Mouse (Mus musculus) heart, adult 2 months (tissue): ENCODE measurements around the gene Ildr1. TPM values are rescaled to one million over a fixed set of nuclear protein-coding genes. Genes with fewer than 3 reads are reported as not detected.

Experiments used
- DNase-seq, 2 experiments: peaks; one replicate each; pipeline ENCODE4 v3.0.0; 2021
- H3K27ac ChIP-seq: fragments of 200-600 bp; 2 replicates; pipeline ENCODE4 v1.8.1; 2022
- H3K27me3 ChIP-seq: fragments of 200-500 bp; 2 replicates; pipeline ENCODE4 v1.6.1; 2012; ENCODE audit warnings: mild to moderate bottlenecking, low read length, inconsistent platforms, mixed read lengths; ENCODE audit not compliant: control insufficient read depth, insufficient read depth
- H3K36me3 ChIP-seq: fragments of 200-500 bp; 2 replicates; pipeline ENCODE4 v1.6.1; 2012; ENCODE audit warnings: low read length, inconsistent platforms; ENCODE audit not compliant: control insufficient read depth, insufficient read depth
- H3K4me1 ChIP-seq: fragments of 200-500 bp; 2 replicates; pipeline ENCODE4 v1.6.1; 2011; ENCODE audit warnings: low read length; ENCODE audit not compliant: control insufficient read depth, insufficient read depth
- H3K4me3 ChIP-seq: fragments of 200-600 bp; 2 replicates; pipeline ENCODE4 v1.8.1; 2022
- H3K79me2 ChIP-seq: fragments of 200-500 bp; replicated peaks from 2 replicates; pipeline ENCODE4 v1.6.1; 2012; ENCODE audit warnings: mild to moderate bottlenecking, inconsistent platforms, low read length, moderate library complexity, mixed read lengths; ENCODE audit not compliant: control insufficient read depth, insufficient read depth
- H3K9ac ChIP-seq: fragments of 200-500 bp; 2 replicates; pipeline ENCODE4 v1.6.1; 2012; ENCODE audit warnings: low read depth, mild to moderate bottlenecking, control low read depth, inconsistent platforms, low read length, mixed read lengths
- CTCF ChIP-seq: fragments of 200-600 bp; IDR thresholded peaks from 2 replicates; pipeline ENCODE4 v1.8.1; 2022; ENCODE audit warnings: antibody characterized with exemption, mild to moderate bottlenecking, moderate library complexity
- EP300 ChIP-seq: fragments of 200-500 bp; IDR thresholded peaks from 2 replicates; pipeline ENCODE4 v1.6.1; 2011; ENCODE audit warnings: low read depth, low read length, control low read depth; ENCODE audit not compliant: insufficient read depth
- POLR2A ChIP-seq: fragments of 200-500 bp; IDR thresholded peaks from 2 replicates; pipeline ENCODE4 v1.6.1; 2011; ENCODE audit warnings: mild to moderate bottlenecking, low read depth, low read length, control low read depth; ENCODE audit not compliant: insufficient read depth
- WGBS: fragments of 180-500 bp; shearing (Covaris S2); methylation state at CpG from one replicate; pipeline ENCODE4 v1.1.7; 2018; 5-methylcytosine and 5-hydroxymethylcytosine counted together
- intact Hi-C: fragments of 180-260 bp; cut with DNase I; formaldehyde crosslinking; loops from one replicate; pipeline ENCODE4 v1.15.1; 2025
- polyA plus RNA-seq: library from polyadenylated mRNA; depleted of rRNA; stranded (reverse); fragments of >200 nt; gene quantifications from 2 replicates; pipeline ENCODE4 v1.2.3, GENCODE M21; 2012
- total RNA-seq, 2 experiments: library from RNA; stranded (reverse); gene quantifications; 2 replicates each; pipeline ENCODE4 v1.2.3; 2021

Gene Ildr1
- total and polyA plus RNA-seq, 3 experiments = 0.86 TPM; not detected in 2

GRCm38 (mm10) chr16:36673196-36673595, 20.6 kb upstream of the Ildr1 start:
- H3K27ac ChIP-seq = no peak overlapping the region
- H3K4me3 ChIP-seq = no peak overlapping the region
- 70% methylated on average over 4 of the region's 4 CpGs for WGBS
- no peak for DNase-seq
- no peaks in the 10 kb centered on the region for H3K79me2 ChIP-seq
- no peaks in the 10 kb centered on the region for H3K27me3 ChIP-seq
- no peaks in the 10 kb centered on the region for H3K36me3 ChIP-seq
- TF ChIP-seq POLR2A (no peak), CTCF (no peak), EP300 (no peak)
- H3K4me1 ChIP-seq = no peaks in the 10 kb centered on the region
- intact Hi-C loops = no loop called here
- H3K9ac ChIP-seq = no peak overlapping the region

GRCm38 (mm10) chr16:36674457-36675204, 19.1 kb upstream of the Ildr1 start:
- 61% methylated on average over 7 of the region's 7 CpGs for WGBS

GRCm38 (mm10) chr16:36675304-36675703, 18.5 kb upstream of the Ildr1 start:
- H3K9ac ChIP-seq = no peak overlapping the region
- no peaks in the 10 kb centered on the region for H3K4me1 ChIP-seq
- DNase-seq = no peak
- intact Hi-C loops = no loop called here
- no peak overlapping the region for H3K4me3 ChIP-seq
- TF ChIP-seq CTCF = no peak
- no peak for TF ChIP-seq POLR2A
- no peak for TF ChIP-seq EP300
- WGBS = 24% methylated on average over 2 of the region's 2 CpGs
- H3K27me3 ChIP-seq = no peaks in the 10 kb centered on the region
- no peaks in the 10 kb centered on the region for H3K36me3 ChIP-seq
- H3K27ac ChIP-seq = no peak overlapping the region
- no peaks in the 10 kb centered on the region for H3K79me2 ChIP-seq

More at GRCm38 (mm10) chr16:36674457-36675204, 19.1 kb upstream of the Ildr1 start:
- Histone ChIP-seq H3K4me3 (no peak overlapping the region), H3K4me1 (no peaks in the 10 kb centered on the region), H3K27ac (no peak overlapping the region), H3K27me3 (no peaks in the 10 kb centered on the region), H3K9ac (no peak overlapping the region), H3K36me3 (no peaks in the 10 kb centered on the region), H3K79me2 (no peaks in the 10 kb centered on the region)
- no peak for DNase-seq
- intact Hi-C loops = no loop called here
- no peak for TF ChIP-seq EP300
- no peak for TF ChIP-seq POLR2A
- no peak for TF ChIP-seq CTCF

- Histone ChIP-seq H3K27me3 (no peaks in the 10 kb centered on the region), H3K9ac (no peak overlapping the region), H3K79me2 (no peaks in the 10 kb centered on the region), H3K36me3 (no peaks in the 10 kb centered on the region), H3K4me3 (no peak overlapping the region), H3K27ac (no peak overlapping the region), H3K4me1 (no peaks in the 10 kb centered on the region)
- 86% methylated on average over 2 of the region's 2 CpGs for WGBS
- no peak for TF ChIP-seq POLR2A
- TF ChIP-seq CTCF = no peak
- TF ChIP-seq EP300 = no peak
- intact Hi-C loops = no loop called here
- DNase-seq = no peak
Observed at GRCm38 (mm10) chr16:36675902-36676301, 17.9 kb upstream of the Ildr1 start.

DNA sequence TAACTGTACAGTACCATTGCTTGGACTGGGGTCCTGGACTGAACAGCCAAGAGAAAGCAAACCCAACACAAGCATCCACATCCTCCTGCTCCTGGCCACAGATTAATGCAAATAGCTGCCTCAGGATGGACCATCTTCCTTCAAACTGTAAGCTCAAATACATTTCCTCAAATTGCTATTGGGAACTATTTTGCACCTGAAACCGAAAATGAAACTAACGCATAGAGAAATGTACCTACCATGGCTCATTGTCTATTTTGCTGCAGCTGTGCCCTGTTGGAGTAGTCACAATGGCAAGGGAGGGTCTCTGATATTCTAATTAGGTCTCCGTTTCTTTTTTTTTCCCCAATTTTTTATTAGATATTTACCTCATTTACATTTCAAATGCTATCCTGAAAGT, 11.9 kb upstream of the Ildr1 start:
- no peaks in the 10 kb centered on the region for H3K36me3 ChIP-seq
- no peak overlapping the region for H3K4me3 ChIP-seq
- no peak overlapping the region for H3K27ac ChIP-seq
- TF ChIP-seq POLR2A (no peak), CTCF (no peak), EP300 (no peak)
- H3K79me2 ChIP-seq = no peaks in the 10 kb centered on the region
- no peaks in the 10 kb centered on the region for H3K4me1 ChIP-seq
- H3K9ac ChIP-seq = no peak overlapping the region
- intact Hi-C loops = no loop called here
- H3K27me3 ChIP-seq = no peaks in the 10 kb centered on the region
- no peak for DNase-seq
- WGBS = 81% methylated on average over 3 of the region's 3 CpGs

DNA sequence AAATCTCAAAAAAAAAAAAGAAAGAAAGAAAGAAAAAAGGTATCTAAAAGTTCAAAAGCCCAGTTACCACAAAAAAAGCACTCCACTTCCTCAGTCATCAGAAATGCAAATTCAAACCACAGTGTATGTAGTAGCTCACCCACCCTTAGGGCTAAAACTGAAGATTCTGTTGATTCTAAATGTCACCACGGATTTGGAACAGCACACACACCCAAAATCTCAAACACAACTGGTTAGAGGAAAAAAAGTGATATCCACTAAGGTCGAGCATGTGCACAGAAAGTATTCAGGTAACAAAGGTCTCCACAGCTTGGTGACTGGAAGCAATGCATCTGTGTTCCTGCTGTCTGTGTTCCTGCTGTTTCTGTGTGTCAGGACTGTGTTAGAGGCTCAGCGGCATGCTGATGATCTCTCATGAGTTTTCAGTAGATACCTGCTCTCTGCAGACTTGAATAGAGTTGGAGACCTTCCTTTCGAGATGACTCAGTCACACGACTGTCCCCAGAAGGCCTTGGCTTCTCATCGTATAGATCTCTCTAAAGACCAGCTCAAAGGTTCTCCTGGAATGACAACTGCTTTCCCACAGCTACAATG, 9.4 kb upstream of the Ildr1 start:
- H3K27ac ChIP-seq = no peak overlapping the region
- no peaks in the 10 kb centered on the region for H3K4me1 ChIP-seq
- H3K4me3 ChIP-seq = no peak overlapping the region
- H3K9ac ChIP-seq = no peak overlapping the region
- H3K36me3 ChIP-seq = no peaks in the 10 kb centered on the region
- intact Hi-C loops = no loop called here
- no peaks in the 10 kb centered on the region for H3K27me3 ChIP-seq
- no peak for TF ChIP-seq CTCF
- TF ChIP-seq EP300 = no peak
- TF ChIP-seq POLR2A = no peak
- DNase-seq = no peak
- 65% methylated on average over 6 of the region's 6 CpGs for WGBS
- no peaks in the 10 kb centered on the region for H3K79me2 ChIP-seq
